Mouse (Mus musculus) heart, embryonic 16.5 days (tissue): ENCODE results near the gene Clmp. TPM values are rescaled to one million over a fixed set of nuclear protein-coding genes. Genes with fewer than 3 reads are reported as not detected.

Source experiments
- ATAC-seq: fragments of 200-750 bp; cut with Nextera tagmentation; replicated peaks from 2 replicates; pipeline ENCODE4 v1.8.0; 2017; ENCODE audit warnings: moderate number of reproducible peaks; ENCODE audit not compliant: insufficient read depth, low FRiP score; ENCODE audit errors: extremely low read depth
- H3K27ac ChIP-seq: fragments of 300-500 bp; sonication (generic); 2 replicates; pipeline ENCODE4 v1.5.1; 2014; ENCODE audit warnings: mild to moderate bottlenecking, low read length, control low read depth, moderate library complexity
- H3K27me3 ChIP-seq: fragments of 300-500 bp; sonication (generic); 2 replicates; pipeline ENCODE4 v1.6.1; 2014; ENCODE audit warnings: low read length, mixed read lengths; ENCODE audit not compliant: control insufficient read depth, insufficient read depth
- H3K36me3 ChIP-seq: fragments of 300-500 bp; sonication (generic); 2 replicates; pipeline ENCODE4 v1.6.1; 2014; ENCODE audit not compliant: control insufficient read depth, insufficient read depth
- H3K4me1 ChIP-seq: fragments of 300-500 bp; sonication (generic); 2 replicates; pipeline ENCODE4 v1.6.1; 2014; ENCODE audit warnings: low read length, mixed read lengths; ENCODE audit not compliant: control insufficient read depth, insufficient read depth
- H3K4me2 ChIP-seq: fragments of 300-500 bp; sonication (generic); 2 replicates; pipeline ENCODE4 v1.6.1; 2014; ENCODE audit warnings: low read depth, mild to moderate bottlenecking, control low read depth, low read length
- H3K4me3 ChIP-seq: fragments of 300-500 bp; sonication (generic); 2 replicates; pipeline ENCODE4 v1.5.1; 2014; ENCODE audit warnings: mild to moderate bottlenecking, control low read depth, low read length
- H3K9ac ChIP-seq: fragments of 300-500 bp; sonication (generic); 2 replicates; pipeline ENCODE4 v1.6.1; 2014; ENCODE audit warnings: low read length, control low read depth
- H3K9me3 ChIP-seq: fragments of 300-500 bp; sonication (generic); replicated peaks from 2 replicates; pipeline ENCODE4 v1.6.1; 2016; ENCODE audit warnings: low read length; ENCODE audit not compliant: control insufficient read depth
- WGBS: fragments of 180-500 bp; shearing (Covaris S2); extraction: QIAGEN DNeasy Blood & Tissue Kit; methylation state at CpG from one replicate; pipeline ENCODE4 v1.1.7; 2014; 5-methylcytosine and 5-hydroxymethylcytosine counted together
- polyA plus RNA-seq: library from polyadenylated mRNA; unstranded; fragments of >200 nt; fragmentation: Nextera tagmentation; extraction: Ambion mirVana; gene quantifications from 2 replicates; pipeline ENCODE4 v1.2.1, GENCODE M21; 2015

The Clmp gene
- polyA plus RNA-seq, 1 experiment from 2014 or later = 7.4 TPM

DNA sequence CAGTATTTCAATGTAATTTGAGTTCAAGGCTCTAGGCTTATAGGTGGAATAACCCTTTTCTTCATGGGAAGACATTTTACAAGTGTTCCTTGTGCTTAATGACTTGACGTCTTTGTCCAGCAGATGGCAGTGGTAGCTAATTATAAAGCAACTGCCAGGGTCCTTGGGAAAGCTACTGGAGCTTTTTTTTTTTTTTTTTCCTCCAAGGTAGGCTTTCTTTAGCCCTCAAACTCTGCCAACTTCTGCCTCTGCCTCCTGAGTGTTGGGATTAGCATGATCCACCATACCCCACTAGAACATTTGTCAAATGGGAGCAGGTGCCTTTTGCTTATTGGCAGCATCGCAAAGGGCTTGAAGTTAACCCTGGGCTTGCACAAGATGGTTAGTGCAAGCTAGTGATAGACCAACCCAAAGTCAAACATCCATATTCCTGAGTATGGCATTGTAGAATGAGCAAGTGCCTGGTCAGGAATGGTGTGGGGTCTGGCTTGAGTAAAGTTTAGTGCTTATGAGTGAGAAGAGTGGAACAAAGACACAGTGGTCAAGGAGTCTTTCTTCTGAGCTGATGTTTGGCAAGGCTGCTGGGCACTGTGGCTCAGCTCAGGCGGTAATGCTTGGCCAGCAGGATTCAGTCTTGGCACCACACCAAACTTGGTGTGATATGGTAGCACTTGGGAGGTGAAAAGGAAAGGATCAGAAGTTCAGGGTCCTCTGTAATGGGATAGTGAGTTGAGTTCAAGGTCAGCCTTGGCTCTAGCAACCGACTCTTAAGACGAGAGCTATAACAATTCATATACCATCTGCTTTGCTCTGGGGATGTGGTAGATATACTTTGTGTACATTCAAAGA, 120.9 kb downstream of the Clmp start:
- no peak overlapping the region for H3K4me2 ChIP-seq

DNA sequence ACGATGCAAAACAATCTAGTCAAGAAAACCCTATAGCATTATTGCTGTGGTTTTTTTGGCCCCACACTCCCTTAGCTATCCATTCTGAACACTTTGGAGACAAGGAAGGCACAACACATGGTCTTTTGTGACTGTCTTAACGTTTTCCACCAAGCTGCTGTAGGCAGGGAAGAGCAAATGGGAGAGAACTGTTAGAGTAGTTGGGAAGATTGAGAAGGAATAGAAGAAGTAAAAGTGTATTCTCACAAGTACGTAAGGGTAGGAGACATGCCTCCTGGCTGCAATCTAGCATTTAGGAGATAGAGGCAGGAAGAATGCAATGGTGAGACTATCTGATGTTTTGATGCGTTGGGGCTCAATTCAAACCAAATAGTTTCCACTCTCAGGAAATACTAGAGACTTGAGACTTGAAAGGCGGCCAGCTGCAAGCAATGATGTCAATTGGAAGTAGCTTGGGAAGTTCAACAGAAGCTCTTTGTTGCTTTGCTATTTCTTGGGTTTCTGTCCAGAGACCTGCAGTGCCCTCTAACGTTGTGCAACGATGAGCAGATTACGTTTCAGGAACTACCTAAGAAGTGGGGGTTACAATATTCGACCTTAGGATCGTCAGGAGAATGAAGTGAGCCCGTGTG, 121.6 kb downstream of the Clmp start:
- H3K4me1 ChIP-seq = peaks cover 40% of the 10 kb centered on the region
- WGBS = 17% methylated on average over 11 of the region's 11 CpGs
- H3K27me3 ChIP-seq = no peaks in the 10 kb centered on the region
- H3K4me3 ChIP-seq = no peak overlapping the region
- H3K9me3 ChIP-seq = no peaks in the 10 kb centered on the region
- peak; percentile 15 for ATAC-seq
- peak overlapping the region; percentile 78 for H3K27ac ChIP-seq
- no peak overlapping the region for H3K4me2 ChIP-seq
- H3K36me3 ChIP-seq = peaks cover 32% of the 10 kb centered on the region
- H3K9ac ChIP-seq = no peak overlapping the region

More for the DNA sequence above, 120.9 kb downstream of the Clmp start:
- Histone ChIP-seq H3K27ac (peak overlapping the region; percentile 78), H3K27me3 (no peaks in the 10 kb centered on the region), H3K4me1 (peaks cover 40% of the 10 kb centered on the region), H3K36me3 (peaks cover 32% of the 10 kb centered on the region), H3K9me3 (no peaks in the 10 kb centered on the region), H3K4me3 (no peak overlapping the region), H3K9ac (no peak overlapping the region; the same call in 1 of the 2 replicates)
- WGBS = 19% methylated on average over 5 of the region's 5 CpGs
- peak; percentile 24; the same call in 1 of the 2 replicates for ATAC-seq

- H3K9me3 ChIP-seq = no peaks in the 10 kb centered on the region
- peaks cover 29% of the 10 kb centered on the region for H3K36me3 ChIP-seq
- 41% methylated on average over 16 of the region's 16 CpGs for WGBS
- H3K4me2 ChIP-seq = no peak overlapping the region
- H3K4me3 ChIP-seq = no peak overlapping the region
- H3K27ac ChIP-seq = peak overlapping the region; percentile 61
- ATAC-seq = no peak; the same call in 1 of the 2 replicates
- no peaks in the 10 kb centered on the region for H3K27me3 ChIP-seq
- H3K9ac ChIP-seq = no peak overlapping the region
- peaks cover 40% of the 10 kb centered on the region for H3K4me1 ChIP-seq
These were observed 122.5 kb downstream of the Clmp start for GRCm38 (mm10) chr9:40808061-40808906.

DNA sequence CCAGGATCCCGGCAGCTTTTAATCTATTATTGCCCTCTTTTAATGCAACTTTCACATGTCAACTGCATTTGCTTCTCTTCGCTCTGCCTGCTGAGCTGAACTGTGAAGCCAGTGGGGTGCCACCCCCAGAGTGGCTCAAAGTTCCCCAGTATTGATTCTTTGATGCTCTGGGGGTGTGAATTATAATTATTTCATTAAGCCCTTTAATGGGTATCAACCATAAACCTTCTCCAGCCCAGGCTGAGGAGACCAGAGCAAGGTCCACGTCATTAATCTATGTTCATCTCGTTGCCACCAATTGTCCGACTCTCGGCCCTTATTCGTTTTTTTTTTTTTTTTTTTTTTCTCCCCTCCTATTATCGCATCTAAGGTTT, 123.1 kb downstream of the Clmp start:
- no peak overlapping the region; the same call in 1 of the 2 replicates for H3K27ac ChIP-seq
- WGBS = 73% methylated on average over 8 of the region's 8 CpGs
- ATAC-seq = no peak
- no peak overlapping the region for H3K4me2 ChIP-seq
- H3K4me1 ChIP-seq = peaks cover 34% of the 10 kb centered on the region
- H3K9ac ChIP-seq = no peak overlapping the region
- no peaks in the 10 kb centered on the region for H3K9me3 ChIP-seq
- H3K36me3 ChIP-seq = peaks cover 24% of the 10 kb centered on the region
- no peaks in the 10 kb centered on the region for H3K27me3 ChIP-seq
- no peak overlapping the region for H3K4me3 ChIP-seq

DNA sequence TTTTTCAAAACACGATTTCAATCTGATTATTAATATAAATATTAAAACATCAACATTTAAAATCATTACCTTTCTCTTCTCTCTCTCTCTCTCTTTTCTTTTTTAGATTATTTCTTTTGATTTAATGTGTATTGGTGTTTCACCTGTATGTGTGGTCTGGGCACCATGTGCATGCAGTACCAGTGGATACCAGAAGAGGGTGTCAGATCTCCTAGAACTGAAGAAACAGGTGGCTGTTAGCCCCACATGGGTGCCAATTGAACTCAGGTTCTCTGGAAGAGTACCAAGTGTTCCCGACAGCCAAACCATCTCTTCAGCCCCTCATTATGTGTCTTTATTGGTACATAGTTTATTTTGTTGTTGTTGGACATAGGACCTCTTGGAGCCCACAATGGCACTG, 126.1 kb downstream of the Clmp start:
- no peak for ATAC-seq
- WGBS = 65% methylated on average over 2 of the region's 2 CpGs

GRCm38 (mm10) chr9:40814060-40814459, 128.3 kb downstream of the Clmp start:
- Histone ChIP-seq H3K4me1 (no peaks in the 10 kb centered on the region), H3K27ac (no peak overlapping the region), H3K9me3 (no peaks in the 10 kb centered on the region), H3K36me3 (no peaks in the 10 kb centered on the region), H3K27me3 (no peaks in the 10 kb centered on the region), H3K9ac (no peak overlapping the region), H3K4me3 (no peak overlapping the region), H3K4me2 (no peak overlapping the region)
- 79% methylated on average over 7 of the region's 7 CpGs for WGBS
- ATAC-seq = no peak

More for the DNA sequence above, 126.1 kb downstream of the Clmp start:
- Histone ChIP-seq H3K36me3 (0 out of 2 replicates have a peak, but pooled peaks cover under 1% of the 10 kb centered on the region), H3K27me3 (no peaks in the 10 kb centered on the region), H3K4me3 (no peak overlapping the region), H3K4me1 (peaks cover 10% of the 10 kb centered on the region), H3K4me2 (no peak overlapping the region), H3K9me3 (no peaks in the 10 kb centered on the region), H3K27ac (no peak overlapping the region), H3K9ac (no peak overlapping the region)

DNA sequence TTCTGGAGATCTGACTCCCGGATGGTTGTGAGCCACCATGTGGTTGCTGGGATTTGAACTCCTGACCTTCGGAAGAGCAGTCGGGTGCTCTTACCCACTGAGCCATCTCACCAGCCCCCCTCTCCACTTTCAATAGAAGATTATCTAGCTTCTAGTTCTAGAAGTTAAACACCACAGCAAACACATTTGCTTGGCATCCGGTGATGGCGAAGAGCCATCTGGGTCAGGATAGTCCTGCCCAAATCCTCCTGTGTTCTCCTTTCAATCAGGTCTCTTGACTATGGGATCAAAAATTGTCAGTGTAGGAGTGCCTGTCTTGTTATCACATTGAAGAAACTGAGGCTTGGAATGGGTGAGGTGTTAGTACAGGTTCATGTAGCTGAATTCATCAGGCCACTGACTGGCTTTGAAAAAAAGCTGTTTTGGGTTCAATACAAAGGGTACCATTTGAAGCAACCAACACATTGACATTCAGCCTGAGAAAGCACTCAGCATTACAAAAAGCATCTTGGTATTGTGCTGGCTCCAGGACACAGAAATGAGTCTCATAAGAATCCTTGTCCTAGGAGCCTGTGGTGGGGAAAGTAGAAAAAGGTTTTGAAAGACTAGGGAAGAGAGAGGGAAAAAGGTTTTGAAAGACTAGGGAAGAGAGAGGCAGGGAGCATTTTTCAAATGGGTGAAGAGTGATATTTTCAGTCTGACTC, 131.7 kb downstream of the Clmp start:
- 80% methylated on average over 5 of the region's 5 CpGs for WGBS
- ATAC-seq = no peak
- H3K4me2 ChIP-seq = no peak overlapping the region
- no peaks in the 10 kb centered on the region for H3K36me3 ChIP-seq
- no peaks in the 10 kb centered on the region for H3K27me3 ChIP-seq
- H3K9me3 ChIP-seq = no peaks in the 10 kb centered on the region
- no peak overlapping the region for H3K9ac ChIP-seq
- no peak overlapping the region for H3K27ac ChIP-seq
- H3K4me3 ChIP-seq = no peak overlapping the region
- H3K4me1 ChIP-seq = 0 out of 2 replicates have a peak, but pooled peaks cover 5% of the 10 kb centered on the region

DNA sequence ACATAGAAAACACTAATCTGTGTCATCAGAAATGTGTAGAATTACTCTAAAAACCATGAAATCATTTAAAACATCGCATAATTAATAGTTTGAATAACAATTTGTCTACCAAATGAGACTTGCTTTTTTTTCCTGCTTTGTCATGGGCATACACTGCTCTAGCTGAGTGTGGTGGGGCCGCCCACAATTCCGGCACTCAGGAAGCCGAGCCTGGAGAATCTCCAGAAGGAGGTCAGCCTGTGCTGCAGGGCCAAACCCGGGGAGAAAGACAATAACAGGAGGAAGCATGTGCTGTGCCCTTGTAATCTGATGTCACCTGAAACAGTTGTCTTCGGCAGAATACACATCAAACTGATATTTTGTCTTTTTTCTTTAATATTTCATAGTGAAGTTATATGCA, 139.8 kb downstream of the Clmp start:
- H3K4me1 ChIP-seq = 0 out of 2 replicates have a peak, but pooled peaks cover 5% of the 10 kb centered on the region
- H3K4me3 ChIP-seq = no peak overlapping the region
- no peaks in the 10 kb centered on the region for H3K9me3 ChIP-seq
- no peaks in the 10 kb centered on the region for H3K36me3 ChIP-seq
- no peak for ATAC-seq
- no peak overlapping the region for H3K27ac ChIP-seq
- no peak overlapping the region for H3K4me2 ChIP-seq
- WGBS = 35% methylated on average over 6 of the region's 6 CpGs
- H3K9ac ChIP-seq = no peak overlapping the region
- no peaks in the 10 kb centered on the region for H3K27me3 ChIP-seq
